Mouse (Mus musculus): ENCODE data around the gene Foxp2. TPM values are rescaled to one million over a fixed set of nuclear protein-coding genes. Genes with fewer than 3 reads are reported as not detected.

Foxp2 gene
- total RNA-seq, 2 experiments from 2014 or later, result not detected

- ATAC-seq (replicated peaks; ENCODE audit: low FRiP score, poor library complexity, severe bottlenecking), result no peak
Measured at GRCm38 (mm10) chr6:15321551-15321974, 420.4 kb downstream of the Foxp2 start.

GRCm38 (mm10) chr6:15323099-15323498 lies 421.9 kb downstream of the Foxp2 start:
- no peak for ATAC-seq (replicated peaks; ENCODE audit: low FRiP score, poor library complexity, severe bottlenecking)

- ATAC-seq (replicated peaks; ENCODE audit: low FRiP score, poor library complexity, severe bottlenecking), result no peak
Measured at GRCm38 (mm10) chr6:15347705-15348104, 446.6 kb downstream of the Foxp2 start.

GRCm38 (mm10) chr6:15355852-15356251 lies 454.7 kb downstream of the Foxp2 start:
- no peak for ATAC-seq (replicated peaks; ENCODE audit: low FRiP score, poor library complexity, severe bottlenecking)

- no peak for ATAC-seq (replicated peaks; ENCODE audit: low FRiP score, poor library complexity, severe bottlenecking)
Measured at GRCm38 (mm10) chr6:15370281-15370680, 469.1 kb downstream of the Foxp2 start.

- no peak for ATAC-seq (replicated peaks; ENCODE audit: low FRiP score, poor library complexity, severe bottlenecking)
Measured at GRCm38 (mm10) chr6:15370827-15371226, 469.7 kb downstream of the Foxp2 start.

GRCm38 (mm10) chr6:15373621-15374020 lies 472.5 kb downstream of the Foxp2 start:
- ATAC-seq (replicated peaks; ENCODE audit: low FRiP score, poor library complexity, severe bottlenecking), result no peak

GRCm38 (mm10) chr6:15378261-15378660 lies 477.1 kb downstream of the Foxp2 start:
- no peak for ATAC-seq (replicated peaks; ENCODE audit: low FRiP score, poor library complexity, severe bottlenecking)

GRCm38 (mm10) chr6:15396462-15396861 lies 495.3 kb downstream of the Foxp2 start:
- no peak for ATAC-seq (replicated peaks; ENCODE audit: low FRiP score, poor library complexity, severe bottlenecking)

- no peak for ATAC-seq (replicated peaks; ENCODE audit: low FRiP score, poor library complexity, severe bottlenecking)
Measured at GRCm38 (mm10) chr6:15397485-15397884, 496.3 kb downstream of the Foxp2 start.

- ATAC-seq (replicated peaks; ENCODE audit: low FRiP score, poor library complexity, severe bottlenecking), result no peak
Measured at GRCm38 (mm10) chr6:15401138-15401537, 500.0 kb downstream of the Foxp2 start.

- no peak for ATAC-seq (replicated peaks; ENCODE audit: low FRiP score, poor library complexity, severe bottlenecking)
Measured at GRCm38 (mm10) chr6:15402026-15402425, 500.9 kb downstream of the Foxp2 start.

GRCm38 (mm10) chr6:15415099-15415498 lies 514.0 kb downstream of the Foxp2 start:
- no peak for ATAC-seq (replicated peaks; ENCODE audit: low FRiP score, poor library complexity, severe bottlenecking)

- no peak for ATAC-seq (replicated peaks; ENCODE audit: low FRiP score, poor library complexity, severe bottlenecking)
Measured at GRCm38 (mm10) chr6:15459701-15460100, 558.6 kb downstream of the Foxp2 start.

- ATAC-seq (replicated peaks; ENCODE audit: low FRiP score, poor library complexity, severe bottlenecking), result no peak
Measured at GRCm38 (mm10) chr6:15463390-15463789, 562.2 kb downstream of the Foxp2 start.

- no peak for ATAC-seq (replicated peaks; ENCODE audit: low FRiP score, poor library complexity, severe bottlenecking)
Measured at GRCm38 (mm10) chr6:15465471-15465870, 564.3 kb downstream of the Foxp2 start.

- ATAC-seq (replicated peaks; ENCODE audit: low FRiP score, poor library complexity, severe bottlenecking), result no peak
Measured at GRCm38 (mm10) chr6:15466634-15467033, 565.5 kb downstream of the Foxp2 start.

- ATAC-seq (replicated peaks; ENCODE audit: low FRiP score, poor library complexity, severe bottlenecking), result no peak
Measured at GRCm38 (mm10) chr6:15486909-15487308, 585.8 kb downstream of the Foxp2 start.

Other genes with a start within 250 kb of the Foxp2 start
- not detected in 2 replicates for gene Ppp1r3a, start 146.1 kb upstream of the Foxp2 start, total RNA-seq (2015; ENCODE audit: low replicate concordance)
- not detected in 2 replicates for gene Ppp1r3a, start 146.1 kb upstream of the Foxp2 start, total RNA-seq (2017; ENCODE audit: low replicate concordance)

Data from erythroid progenitor cell, adult 5-6 weeks (primary cell).